Mouse (Mus musculus): ENCODE results near the gene Tspan4. TPM values are rescaled to one million over a fixed set of nuclear protein-coding genes. Genes with fewer than 3 reads are reported as not detected.

Gene Tspan4
- polyA plus RNA-seq, 1 experiment from 2014 or later = 49.1 TPM

DNA sequence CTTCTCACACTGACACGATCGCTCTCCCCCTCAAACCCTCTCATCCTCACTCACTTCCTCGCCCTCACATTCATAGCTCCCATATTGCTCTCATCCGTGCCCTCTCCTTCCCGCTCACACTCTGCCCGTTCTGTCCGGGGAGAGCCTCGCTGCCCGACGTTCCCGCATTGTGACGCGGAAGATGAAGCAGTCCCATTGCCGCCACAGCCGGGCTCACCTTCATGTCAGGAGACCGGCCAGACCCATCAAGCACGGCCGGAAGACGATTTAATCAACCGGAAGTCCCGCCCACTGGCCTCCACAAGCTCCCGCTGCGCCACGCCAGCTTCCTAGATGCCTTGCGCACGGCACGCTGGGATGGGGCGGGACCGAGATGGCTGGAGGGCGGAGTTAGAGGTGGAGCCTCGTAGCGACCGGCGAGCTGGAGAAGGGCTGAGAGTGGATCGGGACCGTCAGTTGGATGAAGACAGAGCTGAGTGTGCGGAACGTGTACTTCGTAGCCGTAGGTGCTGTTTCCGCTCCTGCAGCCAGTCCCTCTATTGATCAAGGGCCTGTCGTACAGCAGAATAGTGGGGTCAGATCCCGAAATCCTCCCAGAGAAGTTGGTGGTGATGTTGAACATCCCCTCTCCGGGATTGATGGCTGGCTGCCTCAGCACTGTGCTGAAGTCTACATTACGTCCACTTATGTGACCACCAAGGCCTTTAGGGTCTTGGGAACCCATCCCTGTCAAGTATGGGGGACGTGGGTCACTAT is 64.7 kb downstream of the Tspan4 start, which contains the start of gene Chid1:
Gene Chid1 (minus strand): TSS at position 302 of the 756 bp plus-strand sequence.
- no peaks in the 10 kb centered on the region for H3K27me3 ChIP-seq (ENCODE audit: control insufficient read depth, insufficient read depth, low read depth, low read length)
- peak within 1 kb of the TSS; percentile 63 for H3K4me3 ChIP-seq (ENCODE audit: low read depth, low read length)
- peak within 1 kb of the TSS; percentile 75 for H3K9ac ChIP-seq (ENCODE audit: low read depth, low read length)
- H3K4me2 ChIP-seq (ENCODE audit: low read length) = peak within 1 kb of the TSS; percentile 84
- peaks cover 18% of the 10 kb centered on the region for H3K4me1 ChIP-seq (ENCODE audit: control insufficient read depth, insufficient read depth, low read length)
- no peaks in the 10 kb centered on the region for H3K9me3 ChIP-seq (replicated peaks; ENCODE audit: control insufficient read depth, low read length, poor library complexity, severe bottlenecking)
- H3K36me3 ChIP-seq (ENCODE audit: control insufficient read depth, insufficient read depth, low read length) = no peaks in the 10 kb centered on the region
- peak; percentile 97 for ATAC-seq
- under 1% methylated on average over 46 of the region's 46 CpGs for WGBS
- H3K27ac ChIP-seq (ENCODE audit: low read length) = peak within 1 kb of the TSS; percentile 82

DNA sequence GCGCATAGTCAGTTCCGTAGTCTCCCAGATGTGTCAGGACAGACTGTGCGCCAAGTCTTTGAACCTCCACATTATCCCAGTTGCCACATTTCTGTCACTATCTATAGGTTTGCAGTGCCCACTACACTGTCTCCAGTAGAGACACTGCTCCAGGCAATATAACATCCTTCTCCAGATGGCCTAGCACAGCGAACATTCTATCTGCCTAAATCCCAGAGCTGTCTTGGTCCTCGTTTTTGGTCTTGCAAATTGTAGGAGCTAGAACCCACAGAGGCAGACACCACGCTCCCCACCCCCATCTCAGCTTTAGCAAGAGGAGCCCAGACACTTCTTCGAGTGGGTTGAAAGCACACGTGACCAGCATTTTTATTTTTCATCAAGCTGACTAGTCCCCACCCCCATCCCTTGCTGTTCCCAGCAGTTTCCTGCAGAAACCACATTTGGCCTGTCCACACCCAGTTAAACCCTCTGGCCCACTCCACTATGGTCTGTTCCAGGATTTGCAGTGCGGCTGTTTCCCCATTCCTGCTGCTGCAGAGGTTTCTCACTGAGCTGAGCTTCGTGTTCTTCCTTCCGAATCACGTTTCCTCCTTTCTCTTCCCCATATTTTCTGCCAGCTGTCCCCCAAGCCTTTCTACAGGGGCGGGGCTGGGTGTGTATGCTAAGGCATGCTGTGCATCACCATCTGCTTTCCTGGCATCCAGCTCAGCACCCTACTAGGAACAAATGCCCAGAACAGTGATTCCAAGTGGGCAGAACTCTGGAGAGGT is 65.5 kb downstream of the Tspan4 start:
- Histone ChIP-seq H3K36me3 (ENCODE audit: control insufficient read depth, insufficient read depth, low read length) (no peaks in the 10 kb centered on the region), H3K27me3 (ENCODE audit: control insufficient read depth, insufficient read depth, low read depth, low read length) (no peaks in the 10 kb centered on the region), H3K4me2 (ENCODE audit: low read length) (peak overlapping the region; percentile 84), H3K4me1 (ENCODE audit: control insufficient read depth, insufficient read depth, low read length) (peaks cover 18% of the 10 kb centered on the region), H3K27ac (ENCODE audit: low read length) (peak overlapping the region; percentile 67), H3K4me3 (ENCODE audit: low read depth, low read length) (peak overlapping the region; percentile 63), H3K9me3 (replicated peaks; ENCODE audit: control insufficient read depth, low read length, poor library complexity, severe bottlenecking) (no peaks in the 10 kb centered on the region), H3K9ac (ENCODE audit: low read depth, low read length) (peak overlapping the region; percentile 72)
- WGBS = 59% methylated on average over 13 of the region's 13 CpGs
- ATAC-seq = peak; percentile 49

DNA sequence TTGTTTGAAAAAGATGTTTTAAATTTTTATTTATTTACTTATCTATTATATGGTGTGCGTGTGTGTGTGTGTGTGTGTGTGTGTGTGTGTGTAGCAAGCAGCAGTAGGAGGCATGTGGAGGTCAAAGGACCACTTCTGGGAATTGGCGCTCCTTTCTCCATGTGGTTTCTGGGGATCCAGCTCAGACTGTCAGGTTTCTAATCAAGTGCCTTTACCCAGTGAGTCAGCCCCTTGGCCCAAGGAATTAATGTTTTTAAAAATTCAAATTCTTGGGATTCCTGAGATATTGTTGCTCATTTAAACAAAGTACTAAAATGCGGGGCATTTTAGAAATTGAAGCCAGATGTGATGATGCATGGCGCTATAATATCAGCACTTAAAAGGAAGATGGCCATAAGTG is 66.6 kb downstream of the Tspan4 start:
- Histone ChIP-seq H3K9me3 (replicated peaks; ENCODE audit: control insufficient read depth, low read length, poor library complexity, severe bottlenecking) (no peaks in the 10 kb centered on the region), H3K4me1 (ENCODE audit: control insufficient read depth, insufficient read depth, low read length) (peaks cover 18% of the 10 kb centered on the region), H3K4me2 (ENCODE audit: low read length) (no peak overlapping the region), H3K9ac (ENCODE audit: low read depth, low read length) (no peak overlapping the region), H3K4me3 (ENCODE audit: low read depth, low read length) (no peak overlapping the region), H3K27me3 (ENCODE audit: control insufficient read depth, insufficient read depth, low read depth, low read length) (no peaks in the 10 kb centered on the region), H3K36me3 (ENCODE audit: control insufficient read depth, insufficient read depth, low read length) (no peaks in the 10 kb centered on the region), H3K27ac (ENCODE audit: low read length) (no peak overlapping the region)
- no peak for ATAC-seq
- whole genome bisulfite sequencing = 84% methylated on average over 4 of the region's 4 CpGs

DNA sequence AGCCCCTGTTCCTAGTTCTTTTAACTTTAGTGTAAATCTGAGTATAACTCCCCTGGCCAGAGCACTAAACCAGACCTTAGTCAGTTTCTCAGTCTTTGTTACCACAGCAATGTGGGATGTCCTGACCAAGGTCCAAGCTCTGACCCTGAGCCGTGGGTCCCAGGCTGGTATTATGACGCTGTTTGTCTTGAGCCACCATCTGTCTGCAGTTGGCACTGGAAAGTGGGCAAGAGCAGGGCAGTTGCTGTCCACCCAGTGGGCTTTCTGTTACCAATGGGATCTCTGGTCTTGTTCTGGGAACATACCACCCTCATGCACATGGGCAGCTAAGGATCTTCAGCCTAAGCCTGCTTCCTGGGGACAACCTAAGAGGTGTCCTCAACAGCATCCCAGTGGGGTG is 67.5 kb downstream of the Tspan4 start:
- Histone ChIP-seq H3K4me2 (ENCODE audit: low read length) (no peak overlapping the region), H3K36me3 (ENCODE audit: control insufficient read depth, insufficient read depth, low read length) (no peaks in the 10 kb centered on the region), H3K27me3 (ENCODE audit: control insufficient read depth, insufficient read depth, low read depth, low read length) (no peaks in the 10 kb centered on the region), H3K27ac (ENCODE audit: low read length) (no peak overlapping the region), H3K9me3 (replicated peaks; ENCODE audit: control insufficient read depth, low read length, poor library complexity, severe bottlenecking) (no peaks in the 10 kb centered on the region), H3K4me1 (ENCODE audit: control insufficient read depth, insufficient read depth, low read length) (peaks cover 18% of the 10 kb centered on the region), H3K4me3 (ENCODE audit: low read depth, low read length) (no peak overlapping the region), H3K9ac (ENCODE audit: low read depth, low read length) (no peak overlapping the region)
- WGBS = 96% methylated on average over 2 of the region's 2 CpGs
- ATAC-seq = no peak

Other genes with a start within 250 kb of the Tspan4 start
- gene Phrf1, start 246.5 kb upstream of the Tspan4 start, polyA plus RNA-seq (2015; fragmentation: Nextera tagmentation; extraction: Ambion mirVana) = 68.0 and 72.3 TPM in 2 replicates
- 1.4 and 1.5 TPM in 2 replicates for gene Irf7, start 208.8 kb upstream of the Tspan4 start, polyA plus RNA-seq (2015; fragmentation: Nextera tagmentation; extraction: Ambion mirVana)
- not detected in 2 replicates for gene Cdhr5, start 198.5 kb upstream of the Tspan4 start, polyA plus RNA-seq (2015; fragmentation: Nextera tagmentation; extraction: Ambion mirVana)
- 2.4 and 2.8 TPM in 2 replicates for gene Sct, start 196.1 kb upstream of the Tspan4 start, polyA plus RNA-seq (2015; fragmentation: Nextera tagmentation; extraction: Ambion mirVana)
- 0.58 and 1.2 TPM in 2 replicates for gene Drd4, start 183.2 kb upstream of the Tspan4 start, polyA plus RNA-seq (2015; fragmentation: Nextera tagmentation; extraction: Ambion mirVana)
- gene Deaf1, start 147.6 kb upstream of the Tspan4 start, polyA plus RNA-seq (2015; fragmentation: Nextera tagmentation; extraction: Ambion mirVana) = 211 and 237 TPM in 2 replicates
- 53.1 and 54.7 TPM in 2 replicates for gene Tmem80, start 147.5 kb upstream of the Tspan4 start, polyA plus RNA-seq (2015; fragmentation: Nextera tagmentation; extraction: Ambion mirVana)
- gene Eps8l2, start 136.4 kb upstream of the Tspan4 start, polyA plus RNA-seq (2015; fragmentation: Nextera tagmentation; extraction: Ambion mirVana) = 0.61 and 1.0 TPM in 2 replicates
- gene Taldo1, start 83.0 kb upstream of the Tspan4 start, polyA plus RNA-seq (2015; fragmentation: Nextera tagmentation; extraction: Ambion mirVana) = 291 and 309 TPM in 2 replicates
- gene Gatd1, start 61.1 kb upstream of the Tspan4 start, polyA plus RNA-seq (2015; fragmentation: Nextera tagmentation; extraction: Ambion mirVana) = 48.5 and 54.9 TPM in 2 replicates
- gene Cend1, start 45.7 kb upstream of the Tspan4 start, polyA plus RNA-seq (2015; fragmentation: Nextera tagmentation; extraction: Ambion mirVana) = 109 and 151 TPM in 2 replicates
- 108 and 121 TPM in 2 replicates for gene Slc25a22, start 37.3 kb upstream of the Tspan4 start, polyA plus RNA-seq (2015; fragmentation: Nextera tagmentation; extraction: Ambion mirVana)
- gene Pidd1, start 31.2 kb upstream of the Tspan4 start, polyA plus RNA-seq (2015; fragmentation: Nextera tagmentation; extraction: Ambion mirVana) = 2.4 and 2.5 TPM in 2 replicates
- 607 and 649 TPM in 2 replicates for gene Rplp2, start 27.9 kb upstream of the Tspan4 start, polyA plus RNA-seq (2015; fragmentation: Nextera tagmentation; extraction: Ambion mirVana)
- gene Pnpla2, start 20.0 kb upstream of the Tspan4 start, polyA plus RNA-seq (2015; fragmentation: Nextera tagmentation; extraction: Ambion mirVana) = 16.9 and 17.7 TPM in 2 replicates
- gene Cracr2b, start 14.1 kb upstream of the Tspan4 start, polyA plus RNA-seq (2015; fragmentation: Nextera tagmentation; extraction: Ambion mirVana) = 6.6 and 7.1 TPM in 2 replicates
- gene Cd151, start 7.8 kb upstream of the Tspan4 start, polyA plus RNA-seq (2015; fragmentation: Nextera tagmentation; extraction: Ambion mirVana) = 17.1 and 17.5 TPM in 2 replicates
- 73.3 and 74.0 TPM in 2 replicates for gene Polr2l, start 108 bp upstream of the Tspan4 start, polyA plus RNA-seq (2015; fragmentation: Nextera tagmentation; extraction: Ambion mirVana)
- 40.3 and 52.8 TPM in 2 replicates for gene Chid1, start 64.6 kb downstream of the Tspan4 start, polyA plus RNA-seq (2015; fragmentation: Nextera tagmentation; extraction: Ambion mirVana)
- 132 and 137 TPM in 2 replicates for gene Ap2a2, start 86.9 kb downstream of the Tspan4 start, polyA plus RNA-seq (2015; fragmentation: Nextera tagmentation; extraction: Ambion mirVana)
- 0.23 and 0.26 TPM in 2 replicates for gene Muc6, start 180.1 kb downstream of the Tspan4 start, polyA plus RNA-seq (2015; fragmentation: Nextera tagmentation; extraction: Ambion mirVana)
- 0.16 and 0.67 TPM in 2 replicates for gene Muc2, start 215.1 kb downstream of the Tspan4 start, polyA plus RNA-seq (2015; fragmentation: Nextera tagmentation; extraction: Ambion mirVana)

Data from midbrain, embryonic 16.5 days (tissue).